Mouse (Mus musculus) R1 (cell line): ENCODE data around the gene Sec23b.

Experiments used
- DNase-seq: peaks from one replicate; pipeline ENCODE4 v3.0.0-alpha.2; 2018; ENCODE audit warnings: low read depth, low spot score

Gene Sec23b

DNA sequence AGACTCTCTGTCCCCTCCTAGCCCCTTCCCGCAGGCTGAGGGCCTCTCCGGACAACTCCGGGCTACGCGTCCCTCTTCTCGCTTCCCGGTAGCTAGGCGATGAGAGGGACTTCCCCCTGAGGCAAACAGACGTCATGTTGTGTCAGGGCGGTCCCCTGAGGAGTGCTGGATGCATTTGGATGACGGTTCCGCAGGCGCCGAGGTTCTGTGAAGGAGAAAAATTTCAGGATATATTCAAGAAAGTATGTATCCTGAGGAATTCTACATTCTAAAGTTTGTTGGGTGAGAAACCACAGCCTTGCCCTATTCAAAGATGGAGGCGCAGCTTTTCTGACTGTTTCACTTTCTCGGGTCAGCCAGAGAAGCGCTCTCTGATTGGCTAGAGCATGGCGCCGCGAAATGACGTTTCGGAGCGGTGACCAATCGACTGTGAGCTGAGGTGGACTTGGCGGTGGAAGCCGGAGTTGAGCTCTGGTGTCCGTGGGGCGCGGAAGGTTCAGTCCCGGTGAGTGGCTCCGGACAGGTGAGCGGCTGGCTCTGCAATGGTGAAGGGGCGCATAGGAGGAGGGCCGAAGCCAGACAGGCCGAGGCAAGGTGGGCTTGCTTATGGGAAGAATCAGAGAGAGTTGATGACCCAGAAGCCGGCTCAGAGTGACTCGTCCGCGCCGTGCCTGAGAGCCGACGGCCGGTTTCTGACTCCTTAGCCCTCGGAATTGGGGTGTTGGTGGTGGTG, at the start of gene Sec23b:
Gene Sec23b (plus strand): TSS at position 410 of the 733 bp plus-strand sequence.
- DNase-seq: peak; percentile 99

DNA sequence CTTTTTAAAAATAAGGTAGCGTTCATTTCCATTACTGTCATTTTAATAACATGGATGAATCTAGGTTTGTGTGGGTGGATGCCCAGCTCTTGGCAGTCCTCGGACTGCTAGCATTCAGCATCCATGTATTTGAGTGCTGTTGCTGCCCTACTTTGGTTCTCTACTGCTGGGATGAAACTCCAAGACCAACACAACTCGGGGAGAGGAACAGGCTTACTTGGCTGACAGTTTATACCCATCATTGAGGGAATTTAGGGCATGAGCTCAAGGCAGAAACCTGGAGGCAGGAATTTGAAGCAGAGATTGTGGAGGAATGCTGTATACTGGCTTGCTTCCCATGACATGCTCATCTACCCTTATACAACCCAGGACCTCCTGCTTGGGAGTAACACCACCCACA, 41.4 kb upstream of the Sec23b start:
- DNase-seq: no peak

DNA sequence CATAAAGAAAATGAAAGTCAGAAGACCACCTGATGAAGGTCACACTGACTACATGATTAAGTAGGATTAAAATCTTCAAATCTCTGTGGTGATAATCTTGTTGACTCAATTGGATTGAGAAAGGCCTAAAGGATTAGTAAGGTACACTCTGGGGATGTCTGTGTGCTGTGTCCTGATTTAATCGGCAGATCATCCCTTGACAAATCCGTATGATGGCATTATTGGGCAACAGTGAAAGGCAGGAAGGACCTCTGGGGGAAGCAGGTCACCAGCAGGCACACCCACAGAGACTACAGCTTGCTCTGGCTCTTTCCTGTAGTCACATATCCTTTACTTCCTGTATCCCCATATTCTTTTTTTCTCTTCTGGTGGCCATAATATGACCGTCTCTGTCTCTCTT, 36.3 kb upstream of the Sec23b start:
- no peak for DNase-seq

DNA sequence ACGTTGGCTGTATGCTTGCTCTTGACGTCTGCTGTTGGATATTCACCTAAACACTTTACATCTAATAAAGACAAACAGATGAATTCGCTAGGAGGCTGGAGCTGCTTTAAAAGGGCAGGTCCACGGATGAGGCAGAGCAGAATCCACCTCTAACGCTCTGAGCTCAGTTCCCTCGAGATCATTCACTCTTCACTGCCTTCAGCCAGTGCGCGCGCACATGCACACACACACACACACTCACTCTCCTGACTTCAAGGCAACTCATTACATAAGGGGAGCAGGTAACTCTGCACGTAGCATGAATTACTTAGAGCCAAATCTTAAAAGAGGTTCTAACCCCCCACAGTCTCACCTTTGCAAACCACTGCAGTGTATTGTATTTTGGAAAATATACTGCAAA, 30.2 kb upstream of the Sec23b start:
- DNase-seq: no peak

DNA sequence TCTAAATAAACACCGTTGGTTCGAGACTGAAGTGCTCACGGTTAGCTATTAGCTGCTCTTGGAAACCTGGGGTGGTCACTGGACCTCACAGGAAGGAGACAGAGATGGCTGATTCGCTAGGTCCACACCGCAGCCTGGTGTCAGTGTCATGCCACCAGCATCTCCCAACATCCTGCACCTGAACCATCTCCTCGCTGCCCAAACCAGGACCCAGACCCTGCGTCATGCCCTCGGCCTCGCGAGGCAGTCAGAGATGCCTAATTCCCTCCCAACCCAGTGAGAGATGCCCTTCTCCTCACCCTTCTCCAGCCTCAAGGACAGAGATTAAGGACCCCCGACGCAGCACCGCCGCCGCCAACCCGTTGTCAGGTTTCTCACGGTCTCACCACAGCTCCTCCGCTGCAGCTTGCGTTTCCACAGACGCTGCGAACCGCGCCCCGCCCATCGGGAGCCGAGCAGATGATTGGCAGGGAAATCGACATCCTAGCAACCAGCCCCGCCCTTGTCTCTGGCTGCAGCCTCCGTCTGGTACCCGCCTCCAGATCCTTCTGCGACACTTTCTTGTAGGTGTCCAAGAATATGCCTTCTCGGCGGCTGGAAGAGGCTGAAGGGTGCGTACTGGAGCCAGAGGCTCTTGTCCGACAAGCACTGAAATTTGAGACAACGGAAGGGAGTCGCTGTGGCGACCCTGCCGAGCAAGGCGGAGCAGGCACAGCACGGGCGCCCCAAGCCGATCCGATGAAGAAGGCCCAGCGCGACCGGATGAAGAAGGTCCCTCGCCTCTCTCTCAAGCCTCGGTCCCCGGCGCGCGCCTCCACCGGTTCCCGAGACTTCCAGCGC, 28.8 kb upstream of the Sec23b start, which contains the start of the genes Dzank1 and Polr3f:
Gene Dzank1 (minus strand): TSS at position 434 of the 840 bp plus-strand sequence.
Gene Polr3f (plus strand): TSS at position 738 of the 840 bp plus-strand sequence.
- peak; percentile 99 for DNase-seq

DNA sequence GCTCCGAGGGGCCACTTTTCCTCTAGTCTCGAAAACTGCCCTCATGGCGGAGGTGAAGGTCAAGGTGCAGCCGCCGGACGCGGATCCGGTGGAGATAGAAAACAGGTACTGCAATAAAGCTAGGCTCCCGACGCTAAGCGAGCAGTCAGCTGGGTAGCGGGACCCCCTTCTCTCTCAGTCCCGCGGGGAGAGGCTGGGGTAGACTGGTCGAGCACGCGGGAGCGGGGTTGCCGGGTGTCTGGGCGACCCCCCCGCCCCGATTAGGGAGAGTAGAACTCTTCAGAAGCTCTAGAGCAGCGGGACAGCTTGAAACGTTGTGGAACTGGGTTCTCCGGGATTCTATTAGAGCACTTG, 28.2 kb upstream of the Sec23b start:
- DNase-seq: no peak

DNA sequence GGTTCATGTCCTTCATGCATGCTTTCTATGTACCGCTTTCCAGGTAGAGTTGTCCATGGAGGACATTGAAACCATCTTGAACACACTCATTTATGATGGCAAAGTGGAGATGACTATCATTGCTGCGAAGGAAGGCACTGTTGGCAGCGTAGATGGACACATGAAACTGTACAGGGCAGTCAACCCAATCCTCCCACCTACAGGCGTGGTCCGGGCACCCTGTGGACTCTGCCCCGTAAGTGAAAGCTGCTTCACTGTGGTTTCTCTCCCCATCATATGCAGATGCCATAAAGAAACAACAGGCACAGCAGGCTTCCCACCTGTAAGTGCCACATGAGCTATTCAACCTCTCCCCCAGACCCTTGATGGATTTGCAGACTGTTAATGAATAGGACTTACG, 18.9 kb upstream of the Sec23b start:
- no peak for DNase-seq

DNA sequence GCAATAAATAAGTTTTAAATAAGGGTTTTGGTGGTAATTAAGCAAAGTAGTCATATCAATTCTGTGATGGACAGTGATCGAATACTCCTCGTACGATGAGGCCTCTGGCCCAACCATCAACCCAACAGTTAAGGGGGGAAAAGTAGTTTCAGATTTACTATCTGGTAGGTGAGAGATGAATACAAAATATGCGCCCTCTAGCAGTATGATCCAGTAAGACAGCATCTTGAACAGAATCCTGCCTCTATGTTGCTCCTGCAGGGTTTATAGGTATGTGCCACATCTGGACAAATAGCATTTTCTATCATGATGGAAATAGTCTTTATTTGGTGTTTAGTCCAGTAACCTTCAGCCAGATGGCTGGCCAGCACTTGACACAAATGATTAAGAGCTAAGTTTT, 14.8 kb upstream of the Sec23b start:
- no peak for DNase-seq

DNA sequence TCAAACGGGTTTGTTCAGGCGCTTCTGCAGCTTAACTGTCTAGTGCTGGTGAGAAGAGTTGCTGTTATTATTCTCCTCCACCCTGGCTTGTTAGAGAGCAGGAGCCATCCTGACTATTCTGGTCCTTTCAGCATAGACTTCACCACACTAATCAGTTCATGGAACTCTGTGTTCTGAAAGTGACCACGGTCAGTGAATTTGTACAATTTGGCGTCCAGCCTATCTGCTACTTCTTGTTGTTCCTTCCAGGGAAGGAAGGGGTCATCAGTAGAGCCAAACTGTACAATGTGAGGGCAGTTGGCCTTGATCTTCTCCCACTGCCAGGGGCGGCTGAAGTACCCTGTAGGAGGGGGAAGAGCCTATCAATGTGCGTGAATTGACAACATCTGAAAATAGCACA, 12.4 kb upstream of the Sec23b start:
- DNase-seq: no peak

DNA sequence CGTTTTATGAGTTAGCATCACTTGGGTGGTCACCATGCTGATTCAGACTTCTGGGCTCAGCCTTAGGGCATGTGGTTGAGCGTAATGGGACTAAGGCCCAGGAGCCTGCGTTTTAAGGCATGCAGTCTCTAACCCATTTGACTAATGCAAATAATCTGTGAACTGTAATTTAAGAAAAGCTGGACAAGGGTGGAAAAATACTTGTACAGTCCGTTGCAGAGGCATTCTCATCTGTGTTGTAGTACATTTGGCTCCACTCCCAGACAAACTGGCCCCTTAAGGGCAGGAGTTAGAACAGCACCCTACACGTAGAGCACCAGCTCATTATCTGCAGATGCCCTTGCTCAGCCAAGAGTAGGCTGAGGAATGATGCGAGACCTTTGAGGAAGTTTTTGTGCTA, 11.4 kb upstream of the Sec23b start:
- DNase-seq: no peak

DNA sequence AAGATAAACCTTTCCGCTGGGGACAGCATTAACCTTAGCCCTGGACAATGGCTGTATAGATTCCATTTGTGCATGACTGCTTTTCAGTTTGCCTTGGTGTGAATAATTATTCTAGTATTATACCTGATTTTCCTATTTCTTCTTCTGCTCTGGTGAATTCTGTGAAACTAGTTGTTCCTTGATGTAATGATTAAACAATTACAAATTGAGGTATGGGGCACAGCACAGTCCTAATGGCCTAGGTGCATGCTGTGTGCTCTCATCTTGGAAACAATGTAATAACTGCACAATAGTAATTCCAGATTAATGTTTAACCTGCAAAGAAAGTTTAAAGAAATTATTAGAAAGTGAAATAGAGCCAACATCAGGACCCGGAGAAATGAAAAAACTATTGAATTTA, 11.0 kb upstream of the Sec23b start:
- DNase-seq: no peak

DNA sequence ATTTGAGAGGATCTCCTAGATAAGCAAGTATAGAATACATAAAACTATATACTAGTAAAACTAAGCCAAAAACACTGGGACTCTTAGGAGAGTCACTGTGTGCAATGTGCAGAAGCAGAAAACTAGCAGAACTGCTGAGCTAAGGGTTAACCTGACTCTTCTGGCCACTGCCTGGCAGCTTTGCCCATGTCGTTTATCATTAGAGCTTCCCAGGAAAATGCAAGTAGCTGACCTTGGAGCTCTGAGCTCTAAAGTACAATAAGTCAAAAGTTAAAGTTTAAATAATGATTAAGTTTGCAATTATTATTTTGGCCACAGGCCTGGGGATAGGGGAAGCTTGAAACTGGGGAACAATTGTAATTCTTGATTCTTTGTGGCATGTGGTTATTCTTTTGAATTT, 10.5 kb upstream of the Sec23b start:
- no peak for DNase-seq

DNA sequence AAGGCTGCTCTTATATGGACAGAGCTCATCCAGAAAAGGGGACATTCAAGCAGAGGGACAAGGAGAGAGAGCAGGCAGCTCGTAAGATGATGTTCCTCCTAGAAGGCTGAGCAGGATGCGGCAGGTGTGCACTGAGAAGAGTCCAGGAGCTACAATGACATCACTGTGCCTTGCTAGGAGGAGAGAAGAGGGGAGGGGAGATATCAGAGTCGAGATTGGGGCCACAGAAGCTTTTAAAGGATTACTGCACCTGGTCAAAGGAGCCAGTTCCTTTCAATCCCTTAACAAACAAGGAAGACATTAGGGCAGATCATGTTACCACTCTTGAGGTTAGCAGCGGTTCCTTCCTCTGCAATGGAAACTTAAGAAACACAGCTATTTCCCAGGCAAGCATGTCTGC, 8.5 kb upstream of the Sec23b start:
- no peak for DNase-seq

DNA sequence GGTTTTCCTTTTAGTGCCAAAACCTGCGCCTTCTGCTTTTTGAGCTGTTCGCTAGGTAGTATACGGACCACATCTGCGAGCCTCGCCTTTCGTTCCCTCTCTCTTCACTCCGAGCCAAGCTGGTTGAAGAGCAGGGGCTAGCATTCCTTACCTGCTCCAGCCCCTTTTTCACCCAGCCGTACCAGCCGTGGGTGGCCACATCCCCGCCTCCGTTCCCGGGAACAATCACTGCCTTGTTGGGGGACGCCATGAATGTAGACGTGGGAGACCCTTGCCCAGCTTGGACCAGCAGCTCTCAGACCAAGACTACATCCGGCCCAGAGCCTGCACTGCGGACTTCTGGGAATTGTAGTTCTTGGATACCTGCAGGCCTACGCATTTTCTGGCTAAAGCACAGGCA, 5.5 kb upstream of the Sec23b start, which contains the start of gene Rbbp9:
Gene Rbbp9 (minus strand): TSS at position 341 of the 400 bp plus-strand sequence.
- DNase-seq: peak; percentile 91

DNA sequence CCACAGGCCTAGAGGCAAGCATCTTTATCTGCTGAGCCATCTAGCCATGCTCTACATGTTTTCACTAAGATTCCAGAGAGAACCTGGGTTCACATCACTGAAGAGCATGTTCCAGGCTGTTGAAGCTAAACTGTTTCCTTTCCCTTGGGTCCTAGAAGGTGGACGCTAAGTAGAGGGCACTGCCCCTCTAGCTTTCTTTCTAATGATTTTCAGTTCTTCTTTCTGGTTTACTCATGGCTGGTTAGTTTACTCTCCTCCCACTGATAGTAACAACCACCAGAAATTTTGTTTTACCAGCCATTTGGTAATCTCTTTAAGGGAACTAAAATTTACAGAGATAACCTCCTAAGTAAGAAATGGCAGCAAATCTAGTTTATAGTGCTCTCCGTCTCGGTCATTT, 2.1 kb upstream of the Sec23b start:
- DNase-seq: no peak

DNA sequence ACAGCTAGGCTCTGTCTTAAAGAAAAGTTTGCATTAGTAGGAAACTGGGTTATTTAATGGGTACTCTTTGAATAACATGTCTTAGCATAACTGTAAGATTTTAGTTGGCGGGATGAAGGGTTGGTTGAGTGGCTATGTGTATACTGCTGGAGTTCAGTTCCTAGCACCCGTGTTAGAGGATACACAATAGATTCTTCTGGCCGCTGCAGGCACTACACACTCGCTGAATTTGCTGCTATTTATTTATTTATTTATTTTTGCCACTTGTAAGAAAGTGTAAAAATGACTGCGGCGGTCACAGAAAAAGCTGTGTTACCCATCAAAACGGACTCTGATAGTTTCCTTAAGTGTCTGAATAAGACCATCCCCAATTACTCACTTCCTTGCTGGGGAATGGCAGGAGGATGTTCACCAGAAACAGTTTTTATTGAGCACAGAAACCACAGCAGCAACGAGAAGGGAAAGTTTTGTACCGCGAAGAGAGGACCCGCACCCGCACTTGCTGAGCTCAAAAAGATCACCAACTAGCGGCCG, 676 bp upstream of the Sec23b start:
- DNase-seq: no peak

DNA sequence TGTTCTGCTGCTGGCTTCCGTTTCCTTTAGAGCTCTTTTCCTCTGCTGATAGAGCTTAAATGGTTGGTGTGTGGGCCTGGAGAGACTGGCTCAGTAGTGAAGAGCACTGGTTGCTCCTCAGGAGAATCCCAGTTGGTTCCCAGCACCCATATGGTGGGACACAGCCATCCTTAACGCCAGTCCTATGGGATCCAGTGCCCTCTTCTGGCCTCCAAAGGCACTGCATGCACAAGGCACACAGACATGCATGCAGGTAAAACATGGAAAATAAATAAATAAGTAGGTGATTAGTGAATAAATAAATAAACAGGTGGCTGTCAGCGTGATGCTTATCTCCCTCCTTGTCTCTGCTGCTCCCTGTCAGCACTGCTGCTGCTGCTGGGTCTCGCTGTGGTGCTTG, 32.7 kb downstream of the Sec23b start:
- DNase-seq: peak; percentile 69

DNA sequence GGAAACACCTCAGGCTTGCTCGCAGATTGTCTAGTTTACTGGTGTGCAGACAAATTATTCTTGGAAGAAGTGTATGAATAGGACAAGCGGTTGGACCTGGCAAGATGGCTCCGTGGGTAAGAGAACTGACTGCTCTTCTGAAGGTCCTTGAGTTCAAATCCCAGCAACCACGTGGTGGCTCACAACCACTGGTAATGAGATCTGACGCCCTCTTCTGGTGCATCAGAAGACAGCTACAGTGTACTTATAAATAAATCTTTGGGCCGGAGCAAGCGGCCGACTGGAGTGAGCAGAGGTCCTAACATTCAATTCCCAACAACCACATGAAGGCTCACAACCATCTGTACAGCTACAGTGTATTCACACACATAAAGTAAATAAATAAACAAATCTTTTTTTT, 37.0 kb downstream of the Sec23b start:
- peak; percentile 75 for DNase-seq

DNA sequence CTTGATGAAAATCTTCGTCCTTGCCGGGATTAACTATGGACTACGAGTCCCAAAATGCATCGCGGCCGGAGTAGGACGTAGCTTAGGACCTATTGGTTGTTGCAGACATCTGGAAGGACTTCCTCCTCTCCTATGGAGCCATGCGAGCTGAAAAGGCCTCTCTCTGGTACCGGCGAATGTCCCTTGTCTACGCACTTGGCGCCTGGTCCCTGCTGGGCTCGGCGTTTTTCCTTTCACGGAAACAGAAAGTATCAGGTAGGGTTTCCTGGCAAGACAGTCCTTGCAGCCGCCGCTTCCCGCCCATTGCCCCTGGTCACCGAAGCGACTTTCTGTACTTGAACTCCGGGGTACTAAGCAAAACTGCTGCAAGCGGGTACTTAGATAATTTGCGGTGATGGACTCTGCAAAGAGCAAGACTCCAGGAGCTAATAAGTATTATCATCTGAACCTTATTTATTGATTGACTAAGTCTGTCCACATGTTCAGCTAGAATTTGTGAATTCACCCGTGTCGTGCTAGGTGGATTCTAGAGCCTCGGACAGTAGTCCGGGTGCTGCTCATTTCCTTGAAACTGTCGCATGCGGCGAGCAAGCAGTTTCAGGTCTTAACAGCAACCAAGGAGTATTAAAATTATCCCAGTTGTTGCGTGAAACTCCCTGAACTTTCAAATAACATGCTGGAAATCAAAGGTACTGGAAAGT, 38.1 kb downstream of the Sec23b start, which contains the start of gene Smim26:
Gene Smim26 (plus strand): TSS at position 104 of the 701 bp plus-strand sequence.
- DNase-seq: peak; percentile 93

DNA sequence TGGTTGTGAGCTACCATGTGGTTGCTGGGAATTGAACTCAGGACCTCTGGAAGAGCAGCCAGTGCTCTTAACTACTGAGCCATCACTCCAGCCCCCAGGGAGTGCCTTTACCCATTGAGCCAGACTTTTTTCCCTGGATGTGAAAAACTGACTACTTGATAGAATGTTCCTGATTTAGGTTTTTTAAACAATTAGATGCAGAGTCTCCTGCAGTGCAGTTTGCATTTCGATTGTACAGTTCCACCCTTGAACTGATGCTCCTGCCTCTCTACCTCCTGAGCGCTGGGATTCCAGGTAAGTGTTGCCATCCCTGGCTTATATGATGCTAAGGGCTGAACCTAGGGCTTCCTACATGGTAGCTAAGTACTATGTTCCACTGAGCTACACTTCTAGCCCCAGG, 42.0 kb downstream of the Sec23b start:
- peak; percentile 82 for DNase-seq

DNA sequence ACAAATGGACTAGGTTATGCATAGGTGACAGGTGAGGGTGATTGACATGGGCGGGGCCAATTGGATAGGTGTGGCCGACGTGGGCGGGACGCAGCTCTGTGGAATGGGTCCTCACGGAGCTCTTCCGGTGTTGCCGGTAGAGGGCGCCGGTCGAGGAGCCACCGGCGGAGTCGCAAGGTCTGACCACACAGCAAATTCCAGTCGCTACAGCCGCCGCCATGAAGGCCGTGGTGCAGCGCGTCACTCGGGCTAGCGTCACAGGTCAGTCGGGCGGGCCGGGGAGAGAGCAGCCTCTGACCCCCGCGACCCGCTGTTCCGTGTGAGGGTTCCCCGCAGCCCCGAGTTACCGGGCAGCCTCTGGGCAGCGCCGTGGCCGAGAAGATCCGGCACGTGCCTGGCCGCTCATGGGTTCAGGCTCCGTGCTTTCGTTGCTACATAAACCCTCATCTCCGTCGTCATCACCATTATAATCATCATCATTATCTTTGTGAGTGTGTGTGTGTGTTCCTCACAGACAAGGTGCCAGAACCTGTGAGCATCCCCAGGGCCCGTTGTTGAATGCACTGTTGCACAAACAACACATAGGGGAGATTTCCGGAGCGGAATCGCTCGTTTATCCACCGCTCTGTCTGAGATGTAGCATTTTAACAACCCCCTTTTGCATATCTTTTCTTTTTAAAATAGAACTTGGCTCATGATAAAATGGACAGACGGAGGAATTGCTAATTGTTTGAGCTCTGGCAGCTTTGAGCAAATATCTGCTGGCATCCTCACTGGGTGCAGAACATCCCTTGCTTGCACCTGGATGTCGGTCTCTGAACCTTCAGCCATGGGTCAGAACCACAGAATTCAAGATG, 44.0 kb downstream of the Sec23b start, which contains the start of gene Dtd1:
Gene Dtd1 (plus strand): TSS at position 67 of the 857 bp plus-strand sequence.
- peak; percentile 89 for DNase-seq
